Mouse (Mus musculus) yolk sac, embryonic 10.5 days (tissue): Measurements from ENCODE around the gene Cpn2.

Experiments
- DNase-seq: peaks from one replicate; pipeline ENCODE4 v3.0.0-alpha.2; 2017; ENCODE audit warnings: low spot score

Cpn2 gene

GRCm38 (mm10) chr16:30280676-30281297, 13.5 kb upstream of the Cpn2 start:
- no peak for DNase-seq

GRCm38 (mm10) chr16:30278406-30278805, 11.1 kb upstream of the Cpn2 start:
- DNase-seq, result no peak

GRCm38 (mm10) chr16:30275558-30276340, 8.4 kb upstream of the Cpn2 start:
- no peak for DNase-seq

- no peak for DNase-seq
Observed at GRCm38 (mm10) chr16:30273065-30273464, 5.8 kb upstream of the Cpn2 start.

GRCm38 (mm10) chr16:30271941-30272595, 4.8 kb upstream of the Cpn2 start:
- no peak for DNase-seq

GRCm38 (mm10) chr16:30271223-30271761, 4.0 kb upstream of the Cpn2 start:
- DNase-seq, result no peak

- no peak for DNase-seq
Observed at GRCm38 (mm10) chr16:30266561-30266960, 738 bp downstream of the Cpn2 start.

GRCm38 (mm10) chr16:30265611-30266010, 1.7 kb downstream of the Cpn2 start:
- no peak for DNase-seq

GRCm38 (mm10) chr16:30263156-30263555, 4.1 kb downstream of the Cpn2 start:
- DNase-seq, result no peak

- peak; percentile 64 for DNase-seq
Observed at GRCm38 (mm10) chr16:30262664-30263063, 4.6 kb downstream of the Cpn2 start.

GRCm38 (mm10) chr16:30262157-30262556, 5.1 kb downstream of the Cpn2 start:
- DNase-seq, result no peak

- DNase-seq, result no peak
Observed at GRCm38 (mm10) chr16:30261341-30261740, 6.0 kb downstream of the Cpn2 start.

- DNase-seq, result no peak
Observed at GRCm38 (mm10) chr16:30260012-30260635, 7.2 kb downstream of the Cpn2 start.

GRCm38 (mm10) chr16:30259444-30259843, 7.9 kb downstream of the Cpn2 start:
- DNase-seq, result no peak

GRCm38 (mm10) chr16:30258441-30258840, 8.9 kb downstream of the Cpn2 start:
- no peak for DNase-seq

GRCm38 (mm10) chr16:30257718-30258117, 9.6 kb downstream of the Cpn2 start:
- no peak for DNase-seq

- DNase-seq, result no peak
Observed at GRCm38 (mm10) chr16:30255061-30255460, 12.2 kb downstream of the Cpn2 start.

GRCm38 (mm10) chr16:30253900-30254299, 13.4 kb downstream of the Cpn2 start:
- no peak for DNase-seq

GRCm38 (mm10) chr16:30253374-30253773, 13.9 kb downstream of the Cpn2 start:
- no peak for DNase-seq

- peak; percentile 76 for DNase-seq
Observed at GRCm38 (mm10) chr16:30252003-30252418, 15.3 kb downstream of the Cpn2 start.

GRCm38 (mm10) chr16:30244037-30244700, 23.1 kb downstream of the Cpn2 start:
- DNase-seq, result peak; percentile 56

- no peak for DNase-seq
Observed at GRCm38 (mm10) chr16:30241623-30242022, 25.7 kb downstream of the Cpn2 start.
